ENCODE assay signal across 10 mouse cellular contexts in the genomic region with DNA sequence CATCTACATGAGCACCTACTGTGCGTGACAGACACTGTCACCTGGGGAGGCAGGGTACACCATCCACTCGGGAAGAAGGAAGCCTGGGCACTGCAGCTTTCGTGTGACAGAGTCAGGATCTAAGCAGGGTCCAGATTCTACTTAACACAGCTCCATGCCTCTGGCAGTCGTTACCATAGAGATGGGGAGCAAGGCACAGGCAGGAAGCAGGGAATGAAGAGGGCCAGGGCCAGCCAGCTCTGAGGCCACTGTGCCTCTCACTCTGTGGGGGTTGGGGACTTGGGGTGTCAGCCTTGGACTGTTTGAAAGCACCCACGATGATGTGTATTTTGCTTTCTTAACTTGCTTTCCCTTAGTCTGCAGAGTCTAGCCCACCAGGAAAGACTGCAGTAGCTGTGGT. TPM values are rescaled to one million over a fixed set of nuclear protein-coding genes. Genes with fewer than 3 reads are reported as not detected.
DNase-seq lines count a peak whose midpoint lies in the region; ATAC-seq lines count a peak whose summit lies in the region.
"Had no signal": no experiment of that assay in that cellular context is flagged by ENCODE, and none has a peak within 500 bp of the region (broad histone marks: within the 10 kb centered on the region; RNA-seq: fewer than 3 reads in every experiment).

No protein-coding gene starts in this region.

- peaks cover 66% of the 10 kb centered on the region for H3K36me3 ChIP-seq in heart, embryonic 14.5 days (ENCODE audit: control insufficient read depth, insufficient read depth, low read length)
- peaks cover 95% of the 10 kb centered on the region for H3K36me3 ChIP-seq in midbrain, embryonic 10.5 days
- no peaks in the 10 kb centered on the region for H3K36me3 ChIP-seq in midbrain, embryonic 16.5 days (ENCODE audit: control insufficient read depth, insufficient read depth, low read length)
- peaks cover 84% of the 10 kb centered on the region for H3K36me3 ChIP-seq in limb, embryonic 10.5 days
- no peaks in the 10 kb centered on the region; the same call in none of the 2 replicates for H3K36me3 ChIP-seq in stomach, embryonic 14.5 days (ENCODE audit: control insufficient read depth, insufficient read depth, low read length)

- H3K9me3 ChIP-seq in heart, embryonic 14.5 days (ENCODE audit: control insufficient read depth, low read length): no peaks in the 10 kb centered on the region
- no peaks in the 10 kb centered on the region for H3K9me3 ChIP-seq in midbrain, embryonic 10.5 days (replicated peaks)
- no peaks in the 10 kb centered on the region for H3K9me3 ChIP-seq in midbrain, embryonic 16.5 days (replicated peaks; ENCODE audit: control insufficient read depth, low read length, poor library complexity, severe bottlenecking)
- H3K9me3 ChIP-seq in limb, embryonic 10.5 days (replicated peaks): no peaks in the 10 kb centered on the region
- H3K9me3 ChIP-seq in stomach, embryonic 14.5 days (ENCODE audit: control insufficient read depth, low read depth, low read length): no peaks in the 10 kb centered on the region
- H3K9me3 ChIP-seq: limb, embryonic 15.5 days had no signal

- intact Hi-C loops in heart, postnatal 36 days (cut with DNase I): no loop called here
- intact Hi-C loops in gastrocnemius, postnatal 14 days (cut with DNase I; ENCODE audit: low total_unique reads): no loop called here

- no peak for DNase-seq in heart, postnatal 36 days
- peak; percentile 18 for DNase-seq in midbrain, embryonic 10.5 days (ENCODE audit: low spot score)
- DNase-seq in limb, embryonic 10.5 days (ENCODE audit: low spot score): no peak
- DNase-seq in left cerebral cortex, adult 8-10 months (ENCODE audit: low spot score in 2 of 2): no peak
- DNase-seq in gastrocnemius, postnatal 14 days: no peak
- DNase-seq: thymus, postnatal 14 days had no signal

- H3K4me1 ChIP-seq in heart, embryonic 14.5 days (ENCODE audit: control insufficient read depth in 2 of 2, insufficient read depth in 2 of 2, low read length in 2 of 2): peaks cover 2 to 9% of the 10 kb centered on the region in 2 experiments; a peak in 1 of 4 replicates
- H3K4me1 ChIP-seq in midbrain, embryonic 10.5 days: peaks cover 20% of the 10 kb centered on the region
- peaks cover 4% of the 10 kb centered on the region; the same call in 1 of the 2 replicates for H3K4me1 ChIP-seq in midbrain, embryonic 16.5 days (ENCODE audit: control insufficient read depth, insufficient read depth, low read length)
- H3K4me1 ChIP-seq in limb, embryonic 10.5 days: peaks cover 18% of the 10 kb centered on the region
- no peaks in the 10 kb centered on the region for H3K4me1 ChIP-seq in stomach, embryonic 14.5 days (ENCODE audit: control insufficient read depth, insufficient read depth, low read length)

- H3K4me3 ChIP-seq in heart, embryonic 14.5 days (ENCODE audit: control insufficient read depth in 1 of 2, insufficient read depth in 1 of 2, low read depth in 1 of 2, low read length in 2 of 2): no peak overlapping the region
- no peak overlapping the region for H3K4me3 ChIP-seq in midbrain, embryonic 10.5 days
- no peak overlapping the region for H3K4me3 ChIP-seq in midbrain, embryonic 16.5 days (ENCODE audit: low read depth, low read length)
- no peak overlapping the region for H3K4me3 ChIP-seq in limb, embryonic 10.5 days
- no peak overlapping the region for H3K4me3 ChIP-seq in stomach, embryonic 14.5 days (ENCODE audit: low read depth, low read length)
- H3K4me3 ChIP-seq: limb, embryonic 15.5 days had no signal

- no peak overlapping the region for H3K9ac ChIP-seq in heart, embryonic 14.5 days (ENCODE audit: low read length)
- H3K9ac ChIP-seq in midbrain, embryonic 16.5 days (ENCODE audit: low read depth, low read length): no peak overlapping the region
- H3K9ac ChIP-seq in stomach, embryonic 14.5 days (replicated peaks; ENCODE audit: low read depth, low read length): no peak overlapping the region
- H3K9ac ChIP-seq: limb, embryonic 15.5 days had no signal

- no peak overlapping the region for H3K4me2 ChIP-seq in heart, embryonic 14.5 days (ENCODE audit: low read length)
- no peak overlapping the region for H3K4me2 ChIP-seq in midbrain, embryonic 16.5 days (ENCODE audit: low read length)
- no peak overlapping the region for H3K4me2 ChIP-seq in stomach, embryonic 14.5 days (replicated peaks; ENCODE audit: low read depth, low read length)
- H3K4me2 ChIP-seq: limb, embryonic 15.5 days had no signal

- no peak for ATAC-seq in heart, embryonic 14.5 days (ENCODE audit: insufficient number of reproducible peaks, insufficient read depth, low FRiP score, low read depth)
- ATAC-seq in midbrain, embryonic 16.5 days: no peak; the same call in 1 of the 2 replicates
- ATAC-seq in stomach, embryonic 14.5 days (ENCODE audit: insufficient number of reproducible peaks, insufficient read depth, low FRiP score, low read depth): no peak

- H3K27ac ChIP-seq in heart, embryonic 14.5 days (replicated peaks in 1 of 2; ENCODE audit: control insufficient read depth in 1 of 2, insufficient read depth in 1 of 2, low read depth in 2 of 2, low read length in 2 of 2): peak overlapping the region; percentile 8 to 42; a peak in 3 of 4 replicates
- H3K27ac ChIP-seq in midbrain, embryonic 10.5 days (replicated peaks): peak overlapping the region; percentile 67
- H3K27ac ChIP-seq in midbrain, embryonic 16.5 days (ENCODE audit: low read length): no peak overlapping the region
- H3K27ac ChIP-seq in limb, embryonic 10.5 days: peak overlapping the region; percentile 61
- peak overlapping the region; percentile 66; the same call in 1 of the 2 replicates for H3K27ac ChIP-seq in stomach, embryonic 14.5 days (ENCODE audit: low read length)
- H3K27ac ChIP-seq: limb, embryonic 15.5 days had no signal

- 73% methylated on average over 5 of the region's 5 CpGs for WGBS in heart, embryonic 14.5 days
- WGBS in midbrain, embryonic 10.5 days: 65% methylated on average over 5 of the region's 5 CpGs
- WGBS in midbrain, embryonic 16.5 days: 41% methylated on average over 5 of the region's 5 CpGs
- WGBS in limb, embryonic 10.5 days: 68% methylated on average over 5 of the region's 5 CpGs
- 71% methylated on average over 5 of the region's 5 CpGs for WGBS in stomach, embryonic 14.5 days

- no peaks in the 10 kb centered on the region for H3K27me3 ChIP-seq in heart, embryonic 14.5 days (ENCODE audit: control insufficient read depth, insufficient read depth, low read length)
- no peaks in the 10 kb centered on the region for H3K27me3 ChIP-seq in midbrain, embryonic 10.5 days (ENCODE audit: low read depth, poor library complexity, severe bottlenecking)
- no peaks in the 10 kb centered on the region for H3K27me3 ChIP-seq in midbrain, embryonic 16.5 days (ENCODE audit: control insufficient read depth, insufficient read depth, low read depth, low read length)
- H3K27me3 ChIP-seq in limb, embryonic 10.5 days (ENCODE audit: low read depth, poor library complexity, severe bottlenecking): no peaks in the 10 kb centered on the region
- no peaks in the 10 kb centered on the region for H3K27me3 ChIP-seq in stomach, embryonic 14.5 days (ENCODE audit: control insufficient read depth, insufficient read depth, low read length)
- H3K27me3 ChIP-seq: limb, embryonic 15.5 days had no signal

RNA-seq across cellular contexts. Expression of a gene that starts 46.1 kb away (rescaled TPM):
- polyA plus RNA-seq in heart, embryonic 14.5 days (2014; fragmentation: Nextera tagmentation; extraction: Ambion mirVana): 38.0 and 40.5 TPM in 2 replicates
- 10 to 100 TPM; 48.7 to 58.3 TPM for total RNA-seq in heart, postnatal 36 days (2021)
- polyA plus RNA-seq in midbrain, embryonic 10.5 days (2016; fragmentation: Nextera tagmentation; extraction: Ambion mirVana): 66.7 and 72.6 TPM in 2 replicates
- polyA plus RNA-seq in midbrain, embryonic 16.5 days (2015; fragmentation: Nextera tagmentation; extraction: Ambion mirVana): 48.4 and 50.0 TPM in 2 replicates
- 84.0 and 84.8 TPM in 2 replicates for polyA plus RNA-seq in limb, embryonic 10.5 days (2016; fragmentation: Nextera tagmentation; extraction: Ambion mirVana)
- 59.7 and 60.8 TPM in 2 replicates for polyA plus RNA-seq in stomach, embryonic 14.5 days (2014; fragmentation: Nextera tagmentation; extraction: Ambion mirVana)
- 10 to 100 TPM; 23.8 to 31.5 (median 28.7) TPM for total RNA-seq in left cerebral cortex, adult 8-10 months (2022)
- total RNA-seq in gastrocnemius, postnatal 14 days (2021): 10 to 100 TPM; 13.1 to 14.1 TPM
